Mouse (Mus musculus) neutrophil, adult 5-6 weeks (primary cell): ENCODE measurements at regions not wholly inside any gene's neighbourhood (a gene's known extent, or its start where the extent isn't known, plus 50 kb on each side); places are given as distances from the start of the nearest gene placed in this dataset.

Experiments
- ATAC-seq: fragments of 151-379, 151-347 bp; 2 replicates; pipeline ENCODE4 v1.8.0; 2017; ENCODE audit warnings: mild to moderate bottlenecking, moderate TSS enrichment; ENCODE audit not compliant: insufficient number of reproducible peaks, poor library complexity, low FRiP score, severe bottlenecking; ENCODE audit errors: extremely low read depth

GRCm38 (mm10) chr1:177645897-177646535 lies 83.6 kb upstream of the 1700016C15Rik start:
- ATAC-seq, result no peak

DNA sequence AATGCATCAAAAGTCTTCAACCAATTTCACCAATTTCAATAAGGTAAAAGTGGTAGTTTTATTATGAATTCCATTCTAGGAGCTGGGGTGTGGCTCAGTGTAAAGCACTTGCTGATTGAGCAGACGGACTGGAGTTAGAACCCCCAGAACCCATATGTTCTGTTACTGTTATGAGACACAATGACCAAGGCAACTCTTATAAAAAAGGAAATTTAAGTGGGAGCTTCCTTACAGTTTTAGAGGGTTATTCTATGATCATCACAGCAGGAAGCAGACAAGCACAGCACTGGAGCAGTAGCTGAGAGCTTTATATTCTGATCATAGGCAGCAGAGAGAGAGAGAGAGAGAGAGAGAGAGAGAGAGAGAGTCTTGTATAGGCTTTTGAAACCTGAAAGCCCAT lies 81.7 kb upstream of the 1700016C15Rik start:
- ATAC-seq, result no peak

GRCm38 (mm10) chr1:177648974-177649373 lies 80.6 kb upstream of the 1700016C15Rik start:
- ATAC-seq, result no peak

GRCm38 (mm10) chr1:177651219-177651618 lies 78.4 kb upstream of the 1700016C15Rik start:
- ATAC-seq, result no peak

DNA sequence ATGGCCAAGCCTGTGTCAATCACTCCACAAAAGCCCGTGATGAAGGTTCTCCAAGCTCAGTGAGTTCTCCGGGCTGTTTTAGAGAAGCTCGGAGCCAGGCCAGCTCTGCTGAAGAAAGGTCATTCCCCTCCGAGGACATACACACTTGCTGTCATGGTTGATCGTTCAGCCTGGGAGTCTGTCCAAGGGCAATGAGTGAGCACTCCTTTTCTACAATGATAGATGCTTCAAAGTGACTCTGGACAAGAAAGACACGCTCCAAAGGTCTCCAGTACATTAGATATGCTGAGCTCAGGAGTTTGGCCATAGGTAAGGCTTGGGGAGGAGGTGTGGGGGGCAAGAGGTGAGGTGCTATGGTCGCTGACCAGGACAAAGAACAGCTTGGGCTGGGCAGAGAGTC lies 66.5 kb upstream of the 1700016C15Rik start:
- ATAC-seq, result no peak

GRCm38 (mm10) chr1:177667041-177667791 lies 62.4 kb upstream of the 1700016C15Rik start:
- ATAC-seq, result peak; percentile 76

- ATAC-seq, result peak; percentile 16; the same call in 1 of the 2 replicates
These were observed 59.0 kb upstream of the 1700016C15Rik start for GRCm38 (mm10) chr1:177670576-177670975.

GRCm38 (mm10) chr1:177676657-177677056 lies 53.0 kb upstream of the 1700016C15Rik start:
- 0 out of 2 replicates have a peak, but pooled peaks have one; percentile 21 for ATAC-seq

GRCm38 (mm10) chr1:177678832-177679231 lies 50.8 kb upstream of the 1700016C15Rik start:
- no peak for ATAC-seq
